Mouse (Mus musculus) testis, adult 2 months (tissue): Measurements from ENCODE around the gene Hrasls5.

ENCODE experiments used
- CTCF ChIP-seq: fragments of 200-500 bp; IDR thresholded peaks from 2 replicates; pipeline ENCODE4 v1.5.1; 2012; ENCODE audit warnings: low read depth, mild to moderate bottlenecking, inconsistent platforms, low read length, moderate library complexity; ENCODE audit not compliant: control insufficient read depth, insufficient read depth, insufficient replicate concordance
- POLR2A ChIP-seq: fragments of 200-500 bp; IDR thresholded peaks from 2 replicates; pipeline ENCODE4 v1.6.1; 2012; ENCODE audit warnings: low read depth, mild to moderate bottlenecking, inconsistent platforms, low read length, moderate library complexity; ENCODE audit not compliant: control insufficient read depth

DNA sequence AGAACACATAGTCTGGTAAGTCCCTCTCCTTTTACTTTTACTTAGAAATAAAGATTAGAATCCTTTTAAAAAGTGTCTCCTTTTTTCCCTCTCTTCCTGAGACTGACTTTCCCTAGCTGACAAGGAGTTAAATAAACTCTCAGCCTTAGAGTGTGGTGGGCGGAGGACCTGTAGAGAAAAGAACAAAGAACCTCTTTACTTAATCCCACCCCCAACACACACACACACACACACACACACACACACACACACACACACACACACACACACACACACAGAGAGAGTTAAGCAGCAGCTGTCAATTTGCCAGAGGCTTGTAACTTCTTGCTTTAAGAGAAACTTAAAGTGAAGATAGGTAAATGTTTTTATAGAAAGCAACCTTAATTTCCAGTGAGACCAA, 59.7 kb downstream of the Hrasls5 start:
- TF ChIP-seq POLR2A: no peak
- TF ChIP-seq CTCF: no peak
